Mouse (Mus musculus) kidney, postnatal 36 days (tissue): Measurements from ENCODE around the gene Ston2.
"Not testable (repeated sequence)": the region's sequence is repeated elsewhere in the genome, so short reads cannot be mapped to it uniquely, and the experiment has no call there.

Experiments
- DNase-seq, 2 experiments: peaks; one replicate each; pipeline ENCODE4 v3.0.0; 2021 to 2022; ENCODE audit warnings: mixed read lengths in 2 of 2

Ston2 gene

DNA sequence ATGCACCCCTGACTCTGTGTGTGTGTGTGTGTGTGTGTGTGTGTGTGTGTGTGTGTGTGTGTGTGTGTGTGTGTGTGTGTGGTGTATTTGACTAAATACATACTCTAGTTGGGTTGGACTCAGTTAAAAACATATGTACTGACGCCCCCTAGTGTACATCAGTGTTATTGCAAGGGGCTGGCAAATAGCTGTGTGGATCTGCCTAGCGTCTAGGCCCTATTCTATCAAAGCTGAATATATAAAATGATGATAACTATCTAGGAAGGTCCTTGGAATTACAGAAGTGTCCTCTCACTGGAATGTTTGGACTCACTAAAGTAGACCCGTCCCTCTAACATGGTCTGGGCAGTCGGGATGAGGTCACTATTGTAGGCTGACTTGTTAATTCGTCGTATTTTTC, 1.6 kb upstream of the Ston2 start:
- DNase-seq = peak; percentile 65 to 80

DNA sequence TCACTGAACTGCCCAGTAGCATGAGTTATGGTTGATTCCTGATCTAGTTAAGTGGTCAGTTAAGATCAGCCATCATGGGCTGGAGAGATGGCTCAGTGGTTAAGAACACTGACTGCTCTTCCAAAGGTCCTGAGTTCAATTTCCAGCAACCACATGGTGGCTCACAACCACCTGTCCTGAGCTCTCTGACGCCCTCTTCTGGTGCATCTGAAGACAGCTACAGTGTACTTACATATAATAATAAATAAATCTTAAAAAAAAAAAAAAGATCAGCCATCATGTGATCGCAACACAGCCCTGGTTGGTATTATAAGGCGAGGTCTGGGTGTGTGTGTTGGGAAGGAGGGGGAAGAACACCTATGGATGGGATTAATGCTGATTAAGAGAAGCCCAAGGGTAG, 259 bp upstream of the Ston2 start:
- DNase-seq = not testable (repeated sequence)

GRCm38 (mm10) chr12:91786355-91786754, 1.8 kb downstream of the Ston2 start:
- peak in 1 of 2 experiments; percentile 17 for DNase-seq

DNA sequence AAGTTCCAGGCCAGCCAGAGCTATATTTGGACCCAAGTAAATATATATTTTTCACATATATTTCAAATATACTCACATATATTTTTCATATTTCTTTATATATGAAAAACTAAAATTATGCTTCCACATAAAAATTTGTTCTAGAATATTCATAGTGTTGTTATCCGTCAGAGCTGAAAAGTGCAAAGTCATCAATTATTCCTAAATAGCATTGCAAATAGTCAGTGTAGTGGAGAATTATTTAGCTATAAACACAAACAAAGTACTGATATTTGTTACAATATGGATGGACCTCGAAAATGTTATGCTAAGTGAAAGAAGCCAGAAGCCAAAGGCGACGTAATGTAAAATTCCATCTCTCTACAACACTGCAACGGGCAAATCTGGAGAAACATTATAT, 6.8 kb downstream of the Ston2 start:
- DNase-seq = no peak

DNA sequence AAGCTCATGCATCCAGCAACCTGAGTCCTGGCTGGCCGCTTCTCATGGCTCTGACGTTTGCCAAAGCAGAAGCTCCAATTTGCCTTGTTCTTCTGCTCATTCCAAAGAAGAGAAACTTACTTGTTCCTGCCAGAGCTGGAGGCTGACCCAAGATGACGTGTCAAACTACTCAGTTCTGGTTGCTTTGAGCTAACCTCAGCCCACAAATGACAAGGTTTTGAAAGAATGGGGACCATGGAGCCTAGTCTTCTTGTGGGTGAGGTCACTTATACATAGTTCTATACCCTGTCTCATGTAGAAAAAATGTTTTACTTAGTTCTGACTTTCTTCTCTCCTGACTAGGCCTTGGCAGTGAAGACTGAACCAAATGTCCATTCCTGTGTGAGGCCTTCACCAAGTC, 7.7 kb downstream of the Ston2 start:
- no peak for DNase-seq

- DNase-seq = peak; percentile 90 to 93
Measured at GRCm38 (mm10) chr12:91779004-91779365, 9.2 kb downstream of the Ston2 start.

- peak; percentile 73 to 89 for DNase-seq
Measured at GRCm38 (mm10) chr12:91778211-91779003, 9.8 kb downstream of the Ston2 start.

DNA sequence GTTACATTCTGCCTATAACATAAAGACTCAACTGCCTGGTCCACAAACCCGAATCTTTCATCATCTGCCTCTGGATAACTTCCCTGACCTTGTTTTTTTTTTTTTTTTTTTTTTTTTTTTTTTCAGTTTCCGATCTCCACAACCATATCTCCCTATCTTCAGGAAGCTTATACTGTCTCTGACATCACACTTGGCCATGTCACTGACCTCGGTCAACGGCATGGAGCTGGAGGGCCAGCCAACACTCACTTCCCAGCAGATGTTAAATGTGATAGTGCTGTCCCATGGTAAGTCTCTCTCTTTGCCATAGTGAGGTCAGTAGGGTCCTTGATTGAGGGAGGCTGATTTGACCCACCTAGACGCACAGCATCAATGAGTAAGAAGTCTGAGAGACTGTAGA, 11.8 kb downstream of the Ston2 start:
- no peak for DNase-seq

GRCm38 (mm10) chr12:91774811-91775284, 13.3 kb downstream of the Ston2 start:
- peak in 1 of 2 experiments; percentile 16 for DNase-seq

DNA sequence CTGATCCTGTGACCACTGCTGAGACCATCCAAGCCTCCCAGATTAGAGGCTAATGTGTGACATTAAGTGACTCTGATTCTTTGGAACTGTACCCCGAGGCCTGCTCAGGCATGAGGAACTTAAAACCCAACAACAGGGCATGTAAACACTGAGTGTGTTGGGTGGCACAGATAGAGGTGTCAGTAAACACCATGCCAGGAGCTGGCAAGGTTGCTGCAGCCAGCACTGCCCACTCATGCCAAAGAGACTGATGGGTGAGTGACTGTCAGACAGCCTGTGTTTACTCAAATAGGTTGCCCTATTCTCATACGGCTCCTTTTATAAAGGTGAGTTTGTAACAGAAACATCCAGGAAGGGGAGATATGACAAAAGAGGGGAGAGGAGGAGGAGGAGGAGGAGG, 19.3 kb downstream of the Ston2 start:
- no peak for DNase-seq

GRCm38 (mm10) chr12:91768176-91768575, 20.0 kb downstream of the Ston2 start:
- no peak for DNase-seq

- DNase-seq = peak; percentile 37 to 66
Measured at GRCm38 (mm10) chr12:91766338-91767107, 21.7 kb downstream of the Ston2 start.

DNA sequence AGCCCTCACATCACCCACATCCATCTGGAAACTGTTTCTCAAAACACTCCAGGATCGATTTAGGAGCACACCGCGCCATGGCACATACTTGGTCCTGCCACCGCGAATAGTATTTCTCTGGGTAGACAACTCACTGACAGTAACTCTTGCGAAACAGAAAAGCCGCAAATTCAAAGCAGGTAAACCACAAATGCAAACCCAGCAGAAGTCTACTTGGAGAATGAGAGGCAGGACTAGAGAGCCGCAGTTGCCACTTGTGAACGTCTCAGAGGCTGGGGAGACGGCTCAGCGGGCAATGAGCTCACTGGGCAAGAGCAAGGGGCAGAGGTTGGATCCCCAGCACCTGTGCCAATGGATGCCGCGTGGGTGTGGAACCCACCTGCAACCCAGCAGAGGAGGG, 22.7 kb downstream of the Ston2 start:
- DNase-seq = peak; percentile 35 to 54

DNA sequence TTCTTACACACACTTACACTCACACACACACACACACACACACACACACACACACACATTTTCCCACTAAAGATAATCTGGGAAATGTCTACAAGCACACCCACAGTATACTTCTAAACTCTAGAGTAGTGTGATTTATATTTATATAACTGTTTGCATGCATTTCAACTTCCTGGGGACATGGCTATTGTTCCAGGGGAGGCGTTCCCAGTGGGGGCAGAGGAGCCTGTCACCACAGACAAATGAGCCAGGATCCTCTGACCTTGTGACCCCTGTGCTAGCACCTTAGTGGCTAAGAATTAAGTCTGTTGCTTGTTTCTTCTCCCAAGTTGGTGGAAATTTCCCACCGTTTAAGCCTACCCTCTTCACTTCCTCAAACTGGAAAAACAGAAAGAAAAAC, 23.1 kb downstream of the Ston2 start:
- DNase-seq = peak; percentile 57 to 61

GRCm38 (mm10) chr12:91764471-91764870, 23.7 kb downstream of the Ston2 start:
- DNase-seq = peak; percentile 32 to 38

DNA sequence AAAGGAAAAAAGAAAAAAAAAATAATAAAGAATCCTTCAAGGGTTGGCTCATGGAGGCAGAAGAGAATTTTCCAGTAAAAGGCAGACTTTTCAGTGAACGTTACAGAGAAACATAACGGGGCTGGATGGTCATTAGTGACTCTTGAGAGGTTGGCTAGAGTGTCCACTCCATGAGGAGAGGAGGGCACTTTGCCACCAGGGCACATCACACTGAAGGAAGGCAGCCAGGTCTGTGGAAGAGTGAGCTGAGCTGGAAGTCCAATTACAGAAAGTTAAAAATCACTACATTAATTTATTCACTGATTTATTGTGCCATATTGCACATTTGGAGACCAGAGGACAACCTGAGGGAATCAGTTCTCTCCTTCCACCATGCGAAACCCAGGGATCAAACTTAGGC, 28.4 kb downstream of the Ston2 start:
- no peak for DNase-seq

DNA sequence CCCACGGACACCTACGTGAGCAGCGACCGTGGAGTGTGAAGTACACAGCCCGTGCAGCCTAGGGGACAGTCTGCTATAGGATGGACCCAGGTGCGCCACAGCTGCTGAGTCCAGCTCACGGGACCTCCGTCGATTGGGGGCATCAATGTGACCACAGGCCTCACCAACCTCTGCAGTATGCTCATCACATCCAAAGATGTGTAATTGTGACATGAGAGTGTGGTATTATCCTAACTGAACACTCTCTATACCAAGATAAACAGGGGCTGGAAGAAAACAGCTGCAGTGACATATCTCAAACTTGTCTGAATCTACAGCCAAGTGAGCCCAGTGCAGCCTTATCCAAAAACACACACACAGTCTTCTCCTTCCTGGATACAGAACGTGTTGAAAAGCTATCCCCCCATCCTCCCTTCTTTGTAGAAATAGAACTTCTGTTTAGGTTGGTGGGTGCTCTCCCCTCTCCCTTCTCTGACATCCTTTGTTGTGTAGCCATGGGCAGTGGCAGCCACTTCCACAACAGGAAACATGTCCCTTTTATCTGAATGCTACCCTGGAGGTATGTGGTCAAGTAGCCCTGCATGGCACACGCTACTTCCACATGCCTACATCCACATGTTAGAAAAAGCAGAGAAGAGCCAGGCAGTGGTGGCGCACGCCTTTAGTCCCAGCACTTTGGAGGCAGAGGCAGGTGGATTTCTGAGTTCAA, 30.2 kb downstream of the Ston2 start:
- no peak for DNase-seq

- DNase-seq = peak; percentile 34 to 37
Measured at GRCm38 (mm10) chr12:91756562-91757166, 31.5 kb downstream of the Ston2 start.

DNA sequence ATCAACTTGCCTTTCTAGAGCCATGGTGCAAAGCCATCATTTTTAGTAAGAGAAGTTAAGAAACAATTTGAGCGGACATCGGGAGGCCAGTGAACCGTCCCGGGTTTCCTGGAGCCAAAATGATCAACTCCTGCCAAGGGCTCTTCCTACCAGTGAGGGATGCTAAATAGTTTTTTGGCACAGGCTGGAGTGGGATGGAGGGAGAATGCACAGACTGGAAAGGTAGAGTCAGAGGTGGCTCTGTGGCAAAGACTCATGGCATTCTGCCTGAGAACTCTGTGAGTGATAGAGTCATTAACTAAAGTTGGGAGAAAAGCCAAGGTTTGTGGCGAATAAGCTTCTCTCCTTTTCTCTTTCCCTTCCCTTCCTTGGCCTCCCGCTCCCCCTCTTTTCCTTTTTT, 33.6 kb downstream of the Ston2 start:
- peak; percentile 58 to 78 for DNase-seq

GRCm38 (mm10) chr12:91752711-91753110, 35.5 kb downstream of the Ston2 start:
- peak; percentile 58 to 83 for DNase-seq

- peak in 1 of 2 experiments; percentile 21 for DNase-seq
Measured at GRCm38 (mm10) chr12:91751893-91752597, 36.1 kb downstream of the Ston2 start.

GRCm38 (mm10) chr12:91749543-91750184, 38.5 kb downstream of the Ston2 start:
- DNase-seq = no peak
